Mouse (Mus musculus): ENCODE measurements around the gene Pnp.
A peak's percentile ranks its signal among the peaks of the same experiment; 100 is the strongest.
"Not testable (repeated sequence)": the region's sequence is repeated elsewhere in the genome, so short reads cannot be mapped to it uniquely, and the experiment has no call there.

Gene Pnp

GRCm38 (mm10) chr14:50930377-50930753 is 517 bp upstream of the Pnp start:
- DNase-seq (ENCODE audit: low read depth) = no peak

- no peak for DNase-seq (ENCODE audit: low read depth)
Observed at GRCm38 (mm10) chr14:50931493-50932020, 675 bp downstream of the Pnp start.

GRCm38 (mm10) chr14:50936649-50937048 is 5.8 kb downstream of the Pnp start:
- DNase-seq (ENCODE audit: low read depth) = no peak

- no peak for DNase-seq (ENCODE audit: low read depth)
Observed at GRCm38 (mm10) chr14:50938119-50938908, 7.4 kb downstream of the Pnp start.

GRCm38 (mm10) chr14:50938940-50939339 is 8.1 kb downstream of the Pnp start:
- no peak for DNase-seq (ENCODE audit: low read depth)

- DNase-seq (ENCODE audit: low read depth) = peak; percentile 89
Observed at GRCm38 (mm10) chr14:50943932-50944667, 13.2 kb downstream of the Pnp start, which contains the start of gene Gm49342. Gene Gm49342, plus strand, starts transcription at chr14:50944517.

GRCm38 (mm10) chr14:50944668-50945033 is 13.8 kb downstream of the Pnp start:
- DNase-seq (ENCODE audit: low read depth) = not testable (repeated sequence)

GRCm38 (mm10) chr14:50945081-50945480 is 14.2 kb downstream of the Pnp start:
- not testable (repeated sequence) for DNase-seq (ENCODE audit: low read depth)

- not testable (repeated sequence) for DNase-seq (ENCODE audit: low read depth)
Observed at GRCm38 (mm10) chr14:50945526-50945925, 14.6 kb downstream of the Pnp start.

GRCm38 (mm10) chr14:50955487-50955886 is 24.6 kb downstream of the Pnp start:
- DNase-seq (ENCODE audit: low read depth) = no peak

- not testable (repeated sequence) for DNase-seq (ENCODE audit: low read depth)
Observed at GRCm38 (mm10) chr14:50955942-50956508, 25.1 kb downstream of the Pnp start, which contains the start of gene Pnp2. Gene Pnp2, plus strand, starts transcription at chr14:50955992.

GRCm38 (mm10) chr14:50956724-50957123 is 25.8 kb downstream of the Pnp start:
- DNase-seq (ENCODE audit: low read depth) = not testable (repeated sequence)

- not testable (repeated sequence) for DNase-seq (ENCODE audit: low read depth)
Observed at GRCm38 (mm10) chr14:50957146-50957545, 26.3 kb downstream of the Pnp start.

- not testable (repeated sequence) for DNase-seq (ENCODE audit: low read depth)
Observed at GRCm38 (mm10) chr14:50958289-50958995, 27.6 kb downstream of the Pnp start.

GRCm38 (mm10) chr14:50968216-50968980 is 37.5 kb downstream of the Pnp start:
- no peak for DNase-seq (ENCODE audit: low read depth)

- no peak for DNase-seq (ENCODE audit: low read depth)
Observed at GRCm38 (mm10) chr14:50969041-50969440, 38.2 kb downstream of the Pnp start.

- no peak for DNase-seq (ENCODE audit: low read depth)
Observed at GRCm38 (mm10) chr14:50969558-50970544, 39.0 kb downstream of the Pnp start.

- DNase-seq (ENCODE audit: low read depth) = no peak
Observed at GRCm38 (mm10) chr14:50970822-50971221, 39.9 kb downstream of the Pnp start.

GRCm38 (mm10) chr14:50973054-50973453 is 42.2 kb downstream of the Pnp start:
- DNase-seq (ENCODE audit: low read depth) = not testable (repeated sequence)

- no peak for DNase-seq (ENCODE audit: low read depth)
Observed at GRCm38 (mm10) chr14:50973700-50974099, 42.8 kb downstream of the Pnp start.

Data from c-Kit-positive CD71-positive TER-119-negative erythroid progenitor cells, embryonic 14.5 days (primary cell).